Mouse (Mus musculus): Measurements from ENCODE around the gene Tgfbr1. TPM values are rescaled to one million over a fixed set of nuclear protein-coding genes. Genes with fewer than 3 reads are reported as not detected.
A peak's percentile ranks its signal among the peaks of the same experiment; 100 is the strongest.

The Tgfbr1 gene
- polyA plus RNA-seq, 1 experiment from 2014 or later = 36.8 TPM

GRCm38 (mm10) chr4:47435131-47435530 is 82.1 kb downstream of the Tgfbr1 start:
- ATAC-seq (replicated peaks; ENCODE audit: insufficient number of reproducible peaks, low FRiP score, low TSS enrichment) = no peak
- Histone ChIP-seq H3K9me3 (replicated peaks; ENCODE audit: control insufficient read depth, low read length) (no peaks in the 10 kb centered on the region), H3K27ac (ENCODE audit: low read depth, low read length) (no peak overlapping the region), H3K4me3 (ENCODE audit: low read depth, low read length) (no peak overlapping the region), H3K4me1 (ENCODE audit: control insufficient read depth, insufficient read depth, low read length) (0 out of 2 replicates have a peak, but pooled peaks cover 2% of the 10 kb centered on the region), H3K9ac (ENCODE audit: low read depth, low read length) (no peak overlapping the region), H3K36me3 (ENCODE audit: control insufficient read depth, insufficient read depth, low read length) (no peaks in the 10 kb centered on the region), H3K27me3 (ENCODE audit: control insufficient read depth, insufficient read depth, low read length) (no peaks in the 10 kb centered on the region; the same call in 1 of the 2 replicates), H3K4me2 (no peak overlapping the region)
- 65% methylated on average over 12 of the region's 12 CpGs for WGBS (ENCODE audit: insufficient replicate concordance)

GRCm38 (mm10) chr4:47435566-47436360 is 82.7 kb downstream of the Tgfbr1 start:
- Histone ChIP-seq H3K4me1 (ENCODE audit: control insufficient read depth, insufficient read depth, low read length) (0 out of 2 replicates have a peak, but pooled peaks cover 2% of the 10 kb centered on the region), H3K4me2 (peak overlapping the region; percentile 16; the same call in 1 of the 2 replicates), H3K9me3 (replicated peaks; ENCODE audit: control insufficient read depth, low read length) (no peaks in the 10 kb centered on the region), H3K9ac (ENCODE audit: low read depth, low read length) (no peak overlapping the region), H3K36me3 (ENCODE audit: control insufficient read depth, insufficient read depth, low read length) (no peaks in the 10 kb centered on the region), H3K4me3 (ENCODE audit: low read depth, low read length) (no peak overlapping the region), H3K27ac (ENCODE audit: low read depth, low read length) (no peak overlapping the region), H3K27me3 (ENCODE audit: control insufficient read depth, insufficient read depth, low read length) (no peaks in the 10 kb centered on the region; the same call in 1 of the 2 replicates)
- ATAC-seq (replicated peaks; ENCODE audit: insufficient number of reproducible peaks, low FRiP score, low TSS enrichment) = no peak
- WGBS (ENCODE audit: insufficient replicate concordance) = 50% methylated on average over 28 of the region's 28 CpGs

DNA sequence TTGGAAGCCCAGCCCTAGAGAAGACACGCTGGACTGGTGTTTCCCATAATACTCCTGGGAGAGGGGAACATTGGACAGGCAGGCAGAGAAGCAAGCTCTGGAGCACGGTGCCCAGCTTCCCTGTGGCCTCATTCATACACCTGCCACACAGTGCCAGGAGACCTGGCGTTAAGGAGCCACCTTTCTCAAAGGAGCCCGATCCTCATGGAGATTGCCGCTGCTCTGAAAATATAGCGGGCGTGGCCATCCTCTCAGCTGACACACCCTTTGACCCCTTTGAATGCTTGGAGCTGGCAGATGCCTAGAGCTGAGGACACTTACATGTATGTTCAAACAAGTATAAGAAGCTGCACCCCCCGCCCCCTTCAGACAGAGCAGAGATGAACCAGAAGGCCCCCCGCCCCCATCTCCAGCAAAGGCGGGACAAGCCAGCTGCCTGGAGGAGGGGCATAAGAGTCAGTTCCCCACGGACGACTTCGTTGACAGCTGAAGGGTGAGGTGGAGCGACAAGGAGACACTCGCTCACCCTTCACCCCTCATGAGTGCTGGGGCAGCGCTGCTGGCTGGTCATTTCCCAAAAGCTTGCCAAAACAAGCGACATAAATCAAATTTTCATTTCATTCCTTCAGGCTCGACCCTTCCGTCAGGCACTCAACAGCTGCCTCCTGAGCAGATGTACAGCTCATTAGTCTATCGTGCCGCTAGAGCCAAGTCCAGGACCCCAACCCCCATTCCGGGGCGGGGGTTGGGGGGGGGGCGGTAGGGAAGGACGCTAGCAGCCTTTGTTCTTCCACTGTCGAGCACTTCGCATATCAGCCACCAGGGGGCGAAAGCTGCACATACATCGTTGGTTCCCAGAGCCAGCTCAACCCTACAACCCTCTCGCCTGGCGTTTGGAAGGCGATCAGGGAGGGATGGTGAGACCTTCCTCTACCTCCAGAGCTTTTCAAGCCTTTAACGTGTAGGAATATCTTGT is 84.6 kb downstream of the Tgfbr1 start:
- H3K4me1 ChIP-seq (ENCODE audit: control insufficient read depth, insufficient read depth, low read length) = 0 out of 2 replicates have a peak, but pooled peaks cover 2% of the 10 kb centered on the region
- peak overlapping the region; percentile 64 for H3K4me3 ChIP-seq (ENCODE audit: low read depth, low read length)
- H3K4me2 ChIP-seq = peak overlapping the region; percentile 97
- H3K27ac ChIP-seq (ENCODE audit: low read depth, low read length) = 0 out of 2 replicates have a peak overlapping the region, but pooled peaks have one; percentile 57
- no peaks in the 10 kb centered on the region; the same call in 1 of the 2 replicates for H3K27me3 ChIP-seq (ENCODE audit: control insufficient read depth, insufficient read depth, low read length)
- ATAC-seq (replicated peaks; ENCODE audit: insufficient number of reproducible peaks, low FRiP score, low TSS enrichment) = peak; percentile 75
- H3K36me3 ChIP-seq (ENCODE audit: control insufficient read depth, insufficient read depth, low read length) = no peaks in the 10 kb centered on the region
- H3K9ac ChIP-seq (ENCODE audit: low read depth, low read length) = peak overlapping the region; percentile 87
- 2% methylated on average over 33 of the region's 33 CpGs for WGBS (ENCODE audit: insufficient replicate concordance)
- H3K9me3 ChIP-seq (replicated peaks; ENCODE audit: control insufficient read depth, low read length) = no peaks in the 10 kb centered on the region

GRCm38 (mm10) chr4:47438956-47439355 is 85.9 kb downstream of the Tgfbr1 start:
- Histone ChIP-seq H3K36me3 (ENCODE audit: control insufficient read depth, insufficient read depth, low read length) (no peaks in the 10 kb centered on the region), H3K27me3 (ENCODE audit: control insufficient read depth, insufficient read depth, low read length) (no peaks in the 10 kb centered on the region; the same call in 1 of the 2 replicates), H3K9me3 (replicated peaks; ENCODE audit: control insufficient read depth, low read length) (no peaks in the 10 kb centered on the region), H3K4me3 (ENCODE audit: low read depth, low read length) (no peak overlapping the region), H3K9ac (ENCODE audit: low read depth, low read length) (no peak overlapping the region), H3K4me2 (no peak overlapping the region), H3K4me1 (ENCODE audit: control insufficient read depth, insufficient read depth, low read length) (0 out of 2 replicates have a peak, but pooled peaks cover 2% of the 10 kb centered on the region), H3K27ac (ENCODE audit: low read depth, low read length) (no peak overlapping the region)
- no peak for ATAC-seq (replicated peaks; ENCODE audit: insufficient number of reproducible peaks, low FRiP score, low TSS enrichment)
- WGBS (ENCODE audit: insufficient replicate concordance) = 70% methylated on average over 6 of the region's 6 CpGs

DNA sequence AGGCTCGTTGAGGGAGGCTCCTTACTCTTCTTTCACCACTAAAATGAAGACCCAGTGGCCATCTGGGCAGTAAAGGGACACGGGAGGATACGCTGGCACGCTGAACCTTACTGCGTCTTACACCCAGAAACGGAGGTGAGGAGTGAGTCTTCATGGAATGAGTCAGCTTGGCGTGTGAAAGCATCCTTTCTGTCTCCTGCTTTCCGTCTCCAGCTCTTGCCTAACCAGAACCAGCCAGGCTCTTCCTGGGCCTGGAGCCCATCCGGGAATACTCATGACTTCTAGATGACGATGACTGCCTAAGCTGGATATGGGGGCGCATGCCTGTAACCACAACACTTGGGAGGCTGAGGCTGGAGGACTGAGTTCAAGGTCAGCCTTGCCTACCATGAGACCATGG is 87.9 kb downstream of the Tgfbr1 start:
- 0 out of 2 replicates have a peak, but pooled peaks cover 2% of the 10 kb centered on the region for H3K4me1 ChIP-seq (ENCODE audit: control insufficient read depth, insufficient read depth, low read length)
- H3K4me2 ChIP-seq = no peak overlapping the region
- H3K27me3 ChIP-seq (ENCODE audit: control insufficient read depth, insufficient read depth, low read length) = no peaks in the 10 kb centered on the region; the same call in 1 of the 2 replicates
- no peak for ATAC-seq (replicated peaks; ENCODE audit: insufficient number of reproducible peaks, low FRiP score, low TSS enrichment)
- WGBS (ENCODE audit: insufficient replicate concordance) = 87% methylated on average over 11 of the region's 11 CpGs
- H3K36me3 ChIP-seq (ENCODE audit: control insufficient read depth, insufficient read depth, low read length) = no peaks in the 10 kb centered on the region
- no peak overlapping the region for H3K27ac ChIP-seq (ENCODE audit: low read depth, low read length)
- H3K4me3 ChIP-seq (ENCODE audit: low read depth, low read length) = no peak overlapping the region
- no peaks in the 10 kb centered on the region for H3K9me3 ChIP-seq (replicated peaks; ENCODE audit: control insufficient read depth, low read length)
- H3K9ac ChIP-seq (ENCODE audit: low read depth, low read length) = no peak overlapping the region

GRCm38 (mm10) chr4:47448526-47448925 is 95.5 kb downstream of the Tgfbr1 start:
- no peaks in the 10 kb centered on the region for H3K9me3 ChIP-seq (replicated peaks; ENCODE audit: control insufficient read depth, low read length)

DNA sequence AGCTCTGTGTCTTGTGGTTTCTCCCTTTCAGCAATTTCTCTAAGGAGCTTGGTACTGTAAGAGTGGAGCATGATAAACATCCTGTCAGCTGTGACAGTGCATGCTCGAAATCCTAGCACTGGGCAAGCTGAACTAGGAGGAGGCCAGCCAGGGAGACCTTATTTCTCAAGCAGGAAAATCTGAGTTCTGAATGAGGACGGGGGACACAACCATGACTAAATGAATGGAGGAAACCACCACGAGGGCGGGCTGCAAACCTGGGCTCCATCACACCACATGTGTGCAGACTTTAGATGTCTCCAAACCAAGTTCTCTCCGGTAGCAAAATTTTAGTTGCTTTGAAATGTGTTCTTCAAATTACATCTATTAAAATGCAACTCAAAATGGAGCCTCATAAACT is 96.1 kb downstream of the Tgfbr1 start:
- Histone ChIP-seq H3K4me2 (no peak overlapping the region), H3K4me3 (ENCODE audit: low read depth, low read length) (no peak overlapping the region), H3K9me3 (replicated peaks; ENCODE audit: control insufficient read depth, low read length) (no peaks in the 10 kb centered on the region), H3K4me1 (ENCODE audit: control insufficient read depth, insufficient read depth, low read length) (no peaks in the 10 kb centered on the region), H3K36me3 (ENCODE audit: control insufficient read depth, insufficient read depth, low read length) (no peaks in the 10 kb centered on the region), H3K9ac (ENCODE audit: low read depth, low read length) (no peak overlapping the region), H3K27ac (ENCODE audit: low read depth, low read length) (no peak overlapping the region), H3K27me3 (ENCODE audit: control insufficient read depth, insufficient read depth, low read length) (no peaks in the 10 kb centered on the region)
- 53% methylated on average over 5 of the region's 5 CpGs for WGBS (ENCODE audit: insufficient replicate concordance)
- ATAC-seq (replicated peaks; ENCODE audit: insufficient number of reproducible peaks, low FRiP score, low TSS enrichment) = no peak

More at GRCm38 (mm10) chr4:47448526-47448925, 95.5 kb downstream of the Tgfbr1 start:
- 83% methylated on average over 3 of the region's 3 CpGs for WGBS (ENCODE audit: insufficient replicate concordance)
- H3K4me2 ChIP-seq = no peak overlapping the region
- H3K27me3 ChIP-seq (ENCODE audit: control insufficient read depth, insufficient read depth, low read length) = no peaks in the 10 kb centered on the region
- H3K4me3 ChIP-seq (ENCODE audit: low read depth, low read length) = no peak overlapping the region
- no peak for ATAC-seq (replicated peaks; ENCODE audit: insufficient number of reproducible peaks, low FRiP score, low TSS enrichment)
- no peaks in the 10 kb centered on the region for H3K4me1 ChIP-seq (ENCODE audit: control insufficient read depth, insufficient read depth, low read length)
- no peaks in the 10 kb centered on the region for H3K36me3 ChIP-seq (ENCODE audit: control insufficient read depth, insufficient read depth, low read length)
- H3K27ac ChIP-seq (ENCODE audit: low read depth, low read length) = no peak overlapping the region
- no peak overlapping the region for H3K9ac ChIP-seq (ENCODE audit: low read depth, low read length)
